Mouse (Mus musculus) liver, adult 2 months (tissue): ENCODE measurements around the gene Gm10521.

Experiments
- CTCF ChIP-seq: fragments of 200-500 bp; IDR thresholded peaks from 2 replicates; pipeline ENCODE4 v1.5.1; 2011; ENCODE audit warnings: low read depth, low read length, control low read depth
- POLR2A ChIP-seq: fragments of 200-500 bp; IDR thresholded peaks from 2 replicates; pipeline ENCODE4 v1.6.1; 2011; ENCODE audit warnings: low read length, control low read depth; ENCODE audit not compliant: insufficient read depth; ENCODE audit errors: extremely low read depth

DNA sequence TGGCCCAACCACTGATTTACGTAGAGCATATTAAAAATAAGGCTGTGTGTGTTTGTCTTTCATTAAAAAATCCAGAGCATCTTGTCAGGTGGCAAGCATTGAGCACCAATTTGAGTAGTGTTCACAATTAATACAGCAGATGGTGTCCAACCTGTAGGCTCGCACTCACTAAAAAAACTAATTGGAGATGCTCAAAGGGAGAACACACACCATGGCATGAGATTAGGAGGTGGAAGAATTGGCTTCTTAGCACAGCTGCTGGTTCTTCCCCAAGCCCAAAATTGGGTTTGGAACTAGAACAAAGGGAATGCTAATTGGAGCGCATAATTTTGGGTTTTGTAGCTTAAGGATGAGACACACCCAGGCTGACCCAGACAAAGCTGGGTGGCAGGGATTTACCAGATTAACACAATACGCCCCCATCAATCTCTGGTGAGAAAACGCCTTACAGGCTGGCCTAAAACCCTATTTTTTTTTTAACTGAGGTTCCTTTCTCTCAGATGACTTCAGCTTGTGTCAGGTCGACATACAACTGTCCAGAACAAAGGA is 51.1 kb downstream of the Gm10521 start:
- TF ChIP-seq CTCF (no peak), POLR2A (no peak)
